Mouse (Mus musculus): Measurements from ENCODE around the gene Gpsm2. TPM values are rescaled to one million over a fixed set of nuclear protein-coding genes. Genes with fewer than 3 reads are reported as not detected.
"Not testable (repeated sequence)": the region's sequence is repeated elsewhere in the genome, so short reads cannot be mapped to it uniquely, and the experiment has no call there.

Gene Gpsm2
- total RNA-seq, 2 experiments from 2014 or later = 8.0 to 8.8 TPM

DNA sequence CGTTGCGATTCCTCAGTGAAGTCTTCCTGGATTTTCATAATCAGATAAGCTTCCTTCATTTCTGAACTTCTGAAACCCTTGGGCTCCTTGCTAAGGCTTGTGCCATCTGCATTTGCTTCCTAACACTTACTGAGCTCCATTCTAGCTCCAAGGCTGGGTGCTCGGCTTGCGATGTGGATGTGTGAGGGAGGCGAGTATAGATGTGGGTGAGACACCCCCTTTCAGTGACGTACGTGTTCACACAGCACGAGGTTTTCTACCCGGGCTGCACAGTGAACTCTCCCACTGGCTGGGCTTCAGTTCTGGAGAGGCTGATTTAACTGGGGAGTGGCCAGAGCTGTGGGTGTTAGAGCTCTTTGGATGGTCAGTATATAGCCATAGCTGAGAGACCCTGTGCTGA is 63.5 kb downstream of the Gpsm2 start:
- DNase-seq = no peak
- intact Hi-C loops (cut with DNase I) = no loop called here

DNA sequence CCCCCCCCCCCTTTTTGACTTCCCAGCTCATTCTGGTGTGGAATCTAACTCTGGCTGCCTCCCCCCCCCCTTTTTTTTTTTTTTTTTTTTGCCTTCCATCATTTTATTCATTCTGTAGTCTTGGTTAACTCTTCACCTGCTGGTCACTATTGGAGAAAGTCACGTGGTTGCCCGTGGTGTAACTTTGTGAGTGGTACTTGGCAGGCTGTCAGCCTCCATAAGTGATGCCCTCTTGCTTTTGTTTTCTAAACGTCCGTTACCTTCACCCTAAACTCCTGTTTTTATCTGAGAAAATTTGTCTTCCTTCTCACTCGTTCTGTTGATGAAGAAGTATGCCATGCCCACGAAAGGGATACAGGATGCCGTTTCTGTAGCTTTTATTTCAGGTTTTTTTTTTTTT is 66.6 kb downstream of the Gpsm2 start:
- no peak for DNase-seq
- intact Hi-C loops (cut with DNase I) = no loop called here

DNA sequence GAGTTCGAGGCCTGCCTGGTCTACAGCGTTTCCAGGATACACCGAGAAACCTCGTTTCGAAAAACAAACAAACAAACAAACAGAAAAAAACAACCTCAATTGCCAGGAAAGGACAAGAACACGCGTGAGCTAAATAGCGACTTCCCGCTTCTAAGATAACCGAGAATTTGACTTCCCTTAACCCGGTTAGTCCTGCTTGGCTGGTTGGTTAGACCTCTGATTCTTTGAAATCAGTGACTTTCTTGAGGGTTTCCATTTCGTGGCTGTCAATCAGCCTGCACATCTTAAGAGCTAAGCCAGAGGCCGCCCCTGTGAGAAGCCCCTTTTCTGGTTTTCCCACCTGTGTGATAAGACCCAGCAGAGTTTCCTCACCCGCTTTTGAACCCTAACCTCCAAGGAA is 67.5 kb downstream of the Gpsm2 start:
- DNase-seq = no peak
- intact Hi-C loops (cut with DNase I) = loop anchor here (5.0 kb wide), 1 partner anchor 82 kb away; the partner anchor contains the start of gene Taf13

DNA sequence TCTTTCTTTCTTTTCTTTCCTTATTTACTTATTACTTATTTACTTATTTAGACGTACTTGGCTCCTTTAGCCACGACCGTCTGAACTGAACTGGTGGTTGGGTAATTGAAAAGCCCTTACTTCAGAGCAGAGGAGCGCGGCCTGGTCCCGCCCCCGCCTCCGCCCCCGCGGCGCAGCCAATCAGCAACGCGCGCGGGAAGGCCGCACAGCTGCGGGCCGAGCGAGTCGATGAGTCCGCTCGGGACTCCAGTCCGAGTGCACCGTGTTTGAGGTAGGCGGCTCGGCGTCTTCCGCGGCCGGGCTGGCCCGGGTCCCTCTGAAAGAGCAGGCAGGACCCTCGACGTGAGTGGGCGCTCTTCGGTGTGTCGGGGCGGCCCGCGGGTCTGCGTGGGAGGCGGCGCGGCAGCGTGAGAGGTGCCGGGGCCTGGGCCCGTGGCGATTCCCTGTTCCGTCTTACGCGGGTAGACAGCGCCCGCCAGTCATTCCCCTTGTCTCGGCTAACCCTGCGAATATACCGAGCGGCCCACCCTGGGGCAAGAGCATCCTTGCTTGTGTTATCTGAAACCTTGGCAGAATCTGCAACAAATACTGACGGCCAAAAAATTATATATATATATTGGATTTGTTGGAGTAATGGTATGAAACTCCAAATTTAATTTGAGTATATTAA is 68.3 kb downstream of the Gpsm2 start, which contains the start of gene Clcc1:
Gene Clcc1 (plus strand): TSS at position 204 of the 670 bp plus-strand sequence.
- intact Hi-C loops (cut with DNase I) = loop anchor here (5.0 kb wide), 1 partner anchor 82 kb away; the partner anchor contains the start of gene Taf13
- DNase-seq = peak; percentile 98

DNA sequence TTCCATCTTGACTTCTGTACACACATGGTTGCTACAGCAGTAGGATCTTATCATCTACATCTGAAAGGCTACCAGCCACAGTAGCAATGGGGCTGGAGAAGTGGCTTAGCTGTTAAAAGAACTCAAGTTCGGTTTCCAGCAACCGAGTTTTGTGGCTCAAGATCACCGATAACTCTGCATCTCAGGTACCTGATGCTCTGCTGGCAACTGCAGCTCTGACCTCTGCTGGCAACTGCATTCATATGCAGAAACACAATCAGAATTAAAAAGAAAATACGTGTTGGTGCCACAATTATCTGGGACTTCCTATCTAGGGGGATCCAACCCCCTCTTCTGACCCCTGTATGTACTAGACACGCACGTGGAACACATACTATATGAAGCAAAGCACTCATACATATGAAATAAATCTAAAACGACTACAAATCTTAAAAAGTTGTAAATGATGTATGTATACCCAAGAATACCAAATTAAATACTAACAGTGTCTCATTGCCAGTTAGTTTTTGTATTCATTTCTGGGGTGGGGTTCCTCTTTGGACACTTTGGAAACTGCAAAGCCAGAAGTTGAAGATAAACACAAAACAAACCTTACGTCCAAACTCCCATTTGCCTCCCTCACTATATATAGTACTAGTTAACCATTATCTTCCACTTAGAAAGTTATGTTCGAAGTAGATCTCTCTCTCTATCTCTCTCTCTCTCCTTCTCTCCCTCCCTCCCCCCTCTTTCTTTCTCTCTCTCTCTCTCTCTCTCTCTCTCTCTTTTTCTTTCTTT is 69.1 kb downstream of the Gpsm2 start:
- intact Hi-C loops (cut with DNase I) = loop anchor here (5.0 kb wide), 1 partner anchor 81 kb away; the partner anchor contains the start of gene Taf13
- DNase-seq = no peak

DNA sequence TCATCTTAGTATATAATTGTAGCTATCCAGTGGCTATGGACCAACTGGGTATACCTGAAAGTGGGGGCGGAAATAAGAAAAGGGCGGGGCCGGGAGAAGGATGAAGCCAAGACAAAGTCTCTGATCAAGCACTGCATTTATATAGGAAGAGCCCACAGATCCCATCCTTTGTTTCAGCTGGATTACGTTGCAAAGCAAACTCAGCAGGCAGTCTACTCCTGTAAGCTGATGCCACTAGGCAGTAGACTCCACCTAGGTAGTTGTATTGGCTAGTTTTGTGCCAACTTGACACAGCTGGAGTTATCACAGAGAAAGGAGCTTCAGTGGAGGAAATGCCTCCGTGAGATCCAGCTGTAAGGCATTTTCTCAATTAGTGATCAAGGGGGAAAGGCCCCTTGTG is 74.4 kb downstream of the Gpsm2 start:
- DNase-seq; intact Hi-C loops (cut with DNase I): not testable (repeated sequence)

DNA sequence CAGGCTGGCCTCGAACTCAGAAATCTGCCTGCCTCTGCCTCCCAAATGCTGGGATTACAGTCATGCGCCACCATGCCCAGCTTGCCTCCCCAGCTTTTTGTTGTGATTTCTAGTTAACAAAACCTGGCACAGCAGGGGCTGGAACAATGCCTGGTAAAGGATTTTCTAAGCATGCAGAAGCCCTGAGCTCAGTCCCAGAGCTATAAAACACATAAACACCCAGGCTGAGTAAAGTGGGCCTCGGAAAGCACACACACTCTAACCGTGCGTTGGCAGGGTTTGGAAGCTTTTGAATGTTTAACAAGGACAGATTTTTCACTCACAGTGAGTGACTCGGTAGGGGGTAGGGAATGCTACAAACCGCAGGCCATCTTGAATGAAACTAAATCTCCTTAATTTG is 76.1 kb downstream of the Gpsm2 start:
- intact Hi-C loops (cut with DNase I) = no loop called here
- DNase-seq = no peak

DNA sequence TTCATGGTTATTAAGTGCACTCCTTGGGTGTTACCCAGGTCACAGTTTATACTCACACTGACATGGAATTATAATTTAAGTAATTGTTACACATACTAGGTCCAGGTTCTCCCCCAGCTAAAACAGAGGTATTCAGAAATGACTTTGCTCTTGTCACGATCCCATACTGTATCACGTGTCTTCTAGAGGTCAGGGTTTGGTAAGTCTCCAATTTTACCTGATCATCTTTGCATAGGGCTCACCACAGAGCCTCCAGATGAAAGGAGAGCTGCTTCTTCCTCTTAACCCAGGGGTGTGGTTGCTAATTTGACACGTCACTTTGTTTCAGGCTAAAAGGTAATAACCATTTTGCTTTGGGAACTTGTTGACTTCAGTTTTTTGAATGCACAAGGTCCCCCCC is 77.3 kb downstream of the Gpsm2 start:
- DNase-seq = no peak
- intact Hi-C loops (cut with DNase I) = no loop called here

DNA sequence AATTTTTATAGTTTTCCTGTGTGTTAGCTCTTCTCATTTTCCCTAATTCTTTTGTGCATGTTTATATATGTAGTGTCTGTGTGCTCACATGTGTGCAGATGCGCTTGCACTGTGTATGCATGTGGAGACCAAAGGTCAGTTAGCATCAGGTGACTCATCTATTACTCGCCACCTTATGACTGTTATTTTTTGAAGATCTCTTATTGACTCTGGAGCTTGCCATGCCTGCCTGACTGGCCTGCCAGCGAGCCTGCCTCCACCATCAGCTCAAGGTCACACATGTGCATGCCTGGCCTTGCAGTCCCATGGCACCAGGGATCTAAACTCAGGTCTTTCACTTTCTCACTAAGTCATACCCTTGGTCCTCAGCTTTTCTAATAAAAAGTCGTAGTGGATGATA is 81.1 kb downstream of the Gpsm2 start:
- intact Hi-C loops (cut with DNase I) = no loop called here
- no peak for DNase-seq

DNA sequence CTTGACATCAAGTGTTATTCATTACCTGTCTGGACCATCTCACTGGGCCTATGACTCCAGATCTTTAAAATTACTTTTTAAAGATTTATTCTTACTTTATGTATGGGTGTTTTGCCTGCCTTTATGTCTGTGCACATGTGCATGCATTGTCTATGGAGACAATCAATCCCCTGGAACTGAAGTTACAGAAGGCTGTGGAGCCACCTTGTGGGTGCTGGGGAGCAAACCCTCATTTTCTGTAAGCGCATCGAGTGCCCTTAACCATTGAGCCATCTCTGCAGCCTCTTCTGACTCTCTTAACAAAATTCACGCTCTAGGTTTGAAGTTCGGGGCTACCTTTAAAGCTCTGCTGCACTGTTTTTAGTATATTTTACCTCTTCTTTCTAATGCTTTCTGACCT is 82.7 kb downstream of the Gpsm2 start:
- no peak for DNase-seq
- intact Hi-C loops (cut with DNase I) = no loop called here

DNA sequence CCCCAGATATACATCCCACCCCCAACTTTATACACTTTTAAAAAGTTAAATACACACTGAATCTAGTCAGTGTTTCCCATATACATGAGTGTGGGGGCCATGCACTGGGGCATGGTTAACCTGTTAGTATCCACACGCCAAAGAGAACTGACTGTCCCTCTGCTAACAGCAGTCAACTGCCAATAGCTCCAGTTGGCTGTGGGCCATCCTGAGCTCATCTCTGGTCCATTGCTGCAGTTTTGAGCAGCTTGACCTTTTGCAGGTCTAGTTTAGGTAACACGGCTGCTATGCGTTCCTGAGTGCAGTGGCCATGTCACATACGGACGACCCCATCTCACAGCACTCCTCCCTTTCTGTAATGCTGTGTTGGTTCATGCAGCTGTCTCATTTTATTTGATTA is 87.3 kb downstream of the Gpsm2 start:
- no peak for DNase-seq
- intact Hi-C loops (cut with DNase I) = no loop called here

Other genes starting within 250 kb of the Gpsm2 start
- not detected for gene 1700013F07Rik, start 188.2 kb downstream of the Gpsm2 start, total RNA-seq (2021)
- under 1 TPM; 0.17 to 0.60 TPM for gene 5330417C22Rik, start 185.8 kb downstream of the Gpsm2 start, total RNA-seq (2021)
- 10 to 100 TPM; 31.3 to 32.7 TPM for gene Tmem167b, start 159.8 kb downstream of the Gpsm2 start, total RNA-seq (2021)
- gene Taf13, start 150.6 kb downstream of the Gpsm2 start, total RNA-seq (2021) = 10 to 100 TPM; 17.2 to 20.7 TPM
- gene Wdr47, start 131.0 kb downstream of the Gpsm2 start, total RNA-seq (2021) = 1 to 10 TPM; 8.4 to 8.7 TPM
- gene Clcc1, start 68.4 kb downstream of the Gpsm2 start, total RNA-seq (2021) = 10 to 100 TPM; 31.6 to 35.8 TPM
- under 1 TPM in 1 of 2 experiments, not detected in 1; 0.12 TPM for gene Aknad1, start 17.3 kb upstream of the Gpsm2 start, total RNA-seq (2021)
- 10 to 100 TPM; 25.8 to 31.8 TPM for gene Stxbp3, start 118.2 kb upstream of the Gpsm2 start, total RNA-seq (2021)
- under 1 TPM in 1 of 2 experiments, not detected in 1; 0.07 TPM for gene Fndc7, start 167.7 kb upstream of the Gpsm2 start, total RNA-seq (2021)
- gene Prpf38b, start 189.4 kb upstream of the Gpsm2 start, total RNA-seq (2021) = 10 to 100 TPM; 27.7 to 30.9 TPM
- not detected for gene Henmt1, start 217.6 kb upstream of the Gpsm2 start, total RNA-seq (2021)
- not detected for gene Gm9857, start 218.1 kb upstream of the Gpsm2 start, total RNA-seq (2021)